Mouse (Mus musculus): Measurements from ENCODE around the gene Inpp5b. TPM values are rescaled to one million over a fixed set of nuclear protein-coding genes. Genes with fewer than 3 reads are reported as not detected.
"Not testable (repeated sequence)": the region's sequence is repeated elsewhere in the genome, so short reads cannot be mapped to it uniquely, and the experiment has no call there.

The Inpp5b gene
- 26.2 and 27.1 TPM in 2 replicates for total RNA-seq (2017)

DNA sequence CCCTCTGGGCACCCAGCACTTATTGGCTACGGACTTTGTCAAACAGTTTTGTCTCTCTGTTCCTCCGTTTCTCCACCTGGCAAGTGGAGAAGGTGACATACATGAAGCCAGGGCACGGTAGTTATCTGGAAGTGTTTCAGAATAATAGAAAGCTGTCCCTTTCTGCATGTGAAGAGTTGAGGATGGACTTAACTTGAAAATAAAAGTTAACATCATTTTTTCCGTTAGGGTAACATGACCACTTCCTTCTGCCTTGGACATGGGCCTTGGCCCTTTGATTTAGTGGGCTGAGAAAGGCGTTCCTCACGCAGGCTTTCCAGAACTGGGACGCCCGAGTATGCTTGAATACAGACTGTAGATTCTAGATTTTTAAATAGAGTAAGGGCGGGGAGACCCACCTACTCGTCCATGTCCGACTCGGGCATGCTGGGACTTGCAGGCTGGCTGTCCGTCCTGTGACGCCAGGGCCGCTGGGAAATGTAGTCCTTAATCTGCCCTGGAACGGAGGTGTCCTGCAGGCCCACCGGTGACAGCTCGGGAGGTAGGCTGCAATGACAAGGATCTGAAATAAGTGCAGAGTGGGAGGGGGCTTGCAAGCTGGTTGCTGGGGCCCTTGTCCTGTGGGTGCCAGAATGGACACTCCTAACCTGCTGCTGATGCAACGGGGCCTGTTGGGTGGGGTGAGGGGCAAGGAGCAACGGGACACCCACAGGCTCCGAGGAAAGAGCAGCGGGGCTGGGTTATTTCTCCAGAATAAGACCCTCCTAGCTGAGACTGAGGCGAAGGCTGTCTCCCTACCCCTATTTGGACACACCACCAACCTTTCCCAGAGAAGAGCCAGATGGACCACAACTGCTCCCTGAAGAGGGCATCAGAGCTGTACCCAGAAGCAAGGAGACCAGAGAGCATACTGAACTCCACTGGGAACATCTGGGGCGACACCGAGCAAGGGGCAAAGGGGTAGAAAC lies at the start of gene Inpp5b:
TSS of gene Inpp5b (plus strand) at position 475 of the 968 bp plus-strand sequence.
- ATAC-seq (ENCODE audit: extremely low read depth, insufficient number of reproducible peaks, low FRiP score, poor library complexity, severe bottlenecking), result peak; percentile 83

DNA sequence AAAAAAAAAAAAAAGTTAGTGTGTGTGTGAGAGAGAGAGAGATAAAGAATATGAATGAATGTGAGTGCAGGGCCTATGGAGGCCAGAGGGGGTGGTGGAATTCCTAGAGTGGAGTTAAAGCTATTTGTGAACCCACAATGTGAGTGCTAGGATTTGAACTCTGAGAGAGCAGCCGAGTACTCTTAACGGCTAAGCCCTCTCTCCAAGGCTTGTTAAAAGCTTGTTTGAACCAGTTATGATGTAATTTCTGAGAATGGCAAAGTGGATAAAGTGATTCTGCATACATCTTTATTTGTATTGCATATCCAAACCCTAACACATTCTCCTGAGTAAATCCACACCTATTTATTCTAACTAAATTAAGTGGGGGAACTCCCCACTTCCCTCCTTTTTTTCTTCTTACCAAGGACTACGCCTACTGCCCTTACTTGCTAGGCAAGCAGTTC lies 49.2 kb upstream of the Inpp5b start:
- no peak for ATAC-seq (ENCODE audit: extremely low read depth, insufficient number of reproducible peaks, low FRiP score, poor library complexity, severe bottlenecking)

DNA sequence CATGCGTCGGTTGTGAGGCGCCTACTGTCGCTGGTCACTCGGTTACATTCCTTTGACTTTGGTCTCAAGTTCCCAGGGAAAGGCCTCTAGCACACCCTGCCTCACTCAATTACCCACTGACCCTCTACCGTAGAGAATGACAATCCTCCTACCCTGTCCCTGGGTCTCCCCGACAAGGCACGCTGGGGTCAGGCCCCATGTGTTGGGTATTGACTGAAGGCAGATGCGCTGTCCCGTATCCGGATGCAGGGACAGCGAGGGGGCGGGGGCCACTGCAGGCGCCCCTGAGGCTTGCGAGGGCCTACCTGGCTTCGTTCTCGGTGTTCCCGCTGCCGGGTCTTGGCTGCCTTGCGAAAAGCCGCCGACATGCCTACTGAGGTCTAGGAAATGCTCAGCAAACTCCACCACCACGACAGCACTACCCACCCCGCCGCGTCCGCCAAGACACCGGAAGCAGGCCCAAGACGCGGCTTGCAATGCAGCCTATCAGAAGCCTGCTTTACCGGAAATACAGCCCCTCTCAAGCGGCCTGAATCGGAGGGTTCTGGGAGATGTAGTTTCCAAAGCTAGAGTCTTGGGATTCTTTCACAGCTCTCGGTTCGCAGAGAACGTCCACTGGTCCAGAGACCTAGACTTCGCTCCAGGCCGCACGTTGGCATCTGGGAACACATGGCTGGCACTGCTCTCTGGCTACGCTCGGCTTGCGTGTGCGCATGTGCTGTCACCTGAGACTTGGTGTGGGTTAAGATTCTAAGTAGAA lies 48.3 kb upstream of the Inpp5b start, which contains the start of gene Utp11:
TSS of gene Utp11 (minus strand) at position 466 of the 760 bp plus-strand sequence.
- peak; percentile 98 for ATAC-seq (ENCODE audit: extremely low read depth, insufficient number of reproducible peaks, low FRiP score, poor library complexity, severe bottlenecking)

DNA sequence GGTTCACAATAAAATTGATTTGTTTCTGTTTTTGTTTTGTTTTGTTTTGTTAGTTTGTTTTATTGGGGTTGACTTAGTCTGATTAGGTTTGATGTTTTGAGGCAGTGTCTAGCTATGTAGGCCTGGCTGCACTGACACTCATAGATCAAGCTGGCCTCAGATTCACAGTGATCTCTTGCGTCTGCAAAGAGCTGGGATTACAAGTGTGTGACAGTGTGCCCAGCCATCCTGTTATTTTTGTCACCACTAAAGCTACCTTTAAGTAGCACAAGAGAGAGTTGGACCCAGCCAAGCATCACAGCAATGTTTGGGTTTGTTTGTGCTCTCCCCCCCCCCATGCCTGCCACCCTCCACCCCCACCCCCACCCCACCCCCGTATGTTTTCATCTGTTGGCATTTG lies 47.1 kb upstream of the Inpp5b start:
- ATAC-seq (ENCODE audit: extremely low read depth, insufficient number of reproducible peaks, low FRiP score, poor library complexity, severe bottlenecking), result no peak

GRCm38 (mm10) chr4:124695786-124696516 lies 45.7 kb upstream of the Inpp5b start:
- ATAC-seq (ENCODE audit: extremely low read depth, insufficient number of reproducible peaks, low FRiP score, poor library complexity, severe bottlenecking), result no peak

DNA sequence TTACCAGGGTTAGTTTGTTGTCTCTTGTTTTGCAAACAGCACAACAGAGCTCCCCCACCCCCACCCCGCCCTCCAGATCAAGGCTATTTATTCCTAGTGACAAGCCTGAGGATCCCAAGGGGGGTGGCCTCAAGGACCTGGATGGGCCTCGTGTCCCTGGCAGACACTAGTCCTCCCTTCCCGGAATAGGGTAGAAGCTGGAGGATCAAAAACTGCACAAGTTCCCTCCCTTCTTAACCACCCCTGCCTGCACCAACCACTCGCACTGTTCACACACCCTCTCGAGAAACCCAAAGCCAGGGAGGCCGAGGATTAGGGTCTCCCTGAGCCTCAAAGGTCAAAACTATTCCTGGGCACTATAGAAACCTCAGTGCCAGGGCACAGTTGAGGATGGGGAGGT lies 41.9 kb upstream of the Inpp5b start:
- ATAC-seq (ENCODE audit: extremely low read depth, insufficient number of reproducible peaks, low FRiP score, poor library complexity, severe bottlenecking), result no peak

- peak; percentile 37 for ATAC-seq (ENCODE audit: extremely low read depth, insufficient number of reproducible peaks, low FRiP score, poor library complexity, severe bottlenecking)
These were observed 41.2 kb upstream of the Inpp5b start, which contains the start of gene Fhl3 for GRCm38 (mm10) chr4:124700248-124700971. TSS of gene Fhl3 (plus strand) at chr4:124700701.

DNA sequence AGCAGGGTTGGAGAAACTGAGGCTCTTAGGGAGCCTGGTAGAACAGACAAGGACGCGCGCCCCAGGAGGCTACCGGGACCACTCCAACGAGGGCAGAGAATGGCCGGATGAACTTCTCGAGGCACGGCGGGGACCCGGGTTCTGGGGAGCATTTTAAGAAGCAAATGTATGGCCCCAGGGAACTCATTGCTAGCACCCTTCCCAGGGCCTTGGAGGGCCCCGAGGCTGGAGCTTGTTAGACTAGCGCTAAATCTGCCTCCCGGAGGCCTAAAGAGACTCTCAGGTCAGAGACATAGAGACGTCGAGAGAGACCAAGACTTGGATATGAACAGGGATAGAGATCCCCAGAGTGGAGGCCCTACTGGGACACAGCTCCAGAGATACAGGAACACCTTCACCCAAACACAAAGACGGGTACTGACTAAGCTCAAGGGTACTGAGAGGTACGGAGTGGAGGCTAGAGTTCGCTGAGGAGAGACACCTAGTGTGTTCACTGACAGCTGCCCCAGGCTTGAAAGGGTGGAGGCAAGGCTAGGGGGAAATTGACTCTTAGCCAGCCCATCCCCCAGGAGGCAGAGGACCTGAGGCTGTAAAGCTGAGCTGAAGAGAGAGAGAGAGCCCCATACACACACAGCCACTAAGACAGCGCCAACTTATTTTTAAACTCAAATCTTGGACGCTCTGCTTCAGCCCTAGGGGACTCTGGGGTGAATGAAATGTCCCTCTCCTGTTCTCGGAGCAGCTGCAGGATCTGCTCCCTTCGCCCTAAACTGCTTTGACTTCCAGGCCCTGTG lies 40.4 kb upstream of the Inpp5b start:
- peak; percentile 11; the same call in 1 of the 2 replicates for ATAC-seq (ENCODE audit: extremely low read depth, insufficient number of reproducible peaks, low FRiP score, poor library complexity, severe bottlenecking)

- ATAC-seq (ENCODE audit: extremely low read depth, insufficient number of reproducible peaks, low FRiP score, poor library complexity, severe bottlenecking), result no peak
These were observed 39.7 kb upstream of the Inpp5b start for GRCm38 (mm10) chr4:124701916-124702315.

- no peak for ATAC-seq (ENCODE audit: extremely low read depth, insufficient number of reproducible peaks, low FRiP score, poor library complexity, severe bottlenecking)
These were observed 38.2 kb upstream of the Inpp5b start for GRCm38 (mm10) chr4:124703406-124703805.

GRCm38 (mm10) chr4:124703881-124704796 lies 37.5 kb upstream of the Inpp5b start:
- peak; percentile 43; the same call in 1 of the 2 replicates for ATAC-seq (ENCODE audit: extremely low read depth, insufficient number of reproducible peaks, low FRiP score, poor library complexity, severe bottlenecking)

DNA sequence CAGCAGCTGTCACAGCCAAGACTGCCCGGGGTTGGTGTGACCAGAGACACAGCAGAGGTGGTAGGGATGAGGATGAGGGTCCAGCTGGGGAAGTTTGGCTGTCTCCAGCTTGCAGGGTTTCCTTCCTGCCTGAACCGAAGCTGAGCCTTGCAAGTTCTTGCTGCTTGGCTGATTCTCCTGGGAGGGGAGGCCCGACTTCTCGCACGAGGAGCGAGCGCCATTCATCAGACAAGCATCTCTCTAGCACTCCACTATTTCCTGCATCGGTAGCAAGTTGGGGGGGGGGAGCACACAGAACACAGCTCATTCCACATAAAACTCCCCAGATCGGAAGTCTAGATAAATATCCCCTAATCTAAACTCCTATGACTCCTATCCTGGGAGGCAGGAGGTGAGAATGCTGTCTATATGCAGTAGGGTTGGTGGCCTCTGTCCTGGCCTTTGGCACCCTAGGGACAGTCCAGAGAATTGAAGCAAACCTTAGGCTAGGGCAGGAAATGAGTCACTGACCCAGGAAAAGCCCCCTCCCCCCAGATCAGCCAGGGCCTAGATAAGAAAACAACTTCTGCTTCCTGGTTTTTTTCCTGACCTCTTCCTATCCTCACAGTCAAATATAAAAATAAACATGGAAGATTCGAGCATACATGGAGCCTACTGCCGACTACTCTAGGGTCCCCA lies 36.7 kb upstream of the Inpp5b start:
- no peak for ATAC-seq (ENCODE audit: extremely low read depth, insufficient number of reproducible peaks, low FRiP score, poor library complexity, severe bottlenecking)

DNA sequence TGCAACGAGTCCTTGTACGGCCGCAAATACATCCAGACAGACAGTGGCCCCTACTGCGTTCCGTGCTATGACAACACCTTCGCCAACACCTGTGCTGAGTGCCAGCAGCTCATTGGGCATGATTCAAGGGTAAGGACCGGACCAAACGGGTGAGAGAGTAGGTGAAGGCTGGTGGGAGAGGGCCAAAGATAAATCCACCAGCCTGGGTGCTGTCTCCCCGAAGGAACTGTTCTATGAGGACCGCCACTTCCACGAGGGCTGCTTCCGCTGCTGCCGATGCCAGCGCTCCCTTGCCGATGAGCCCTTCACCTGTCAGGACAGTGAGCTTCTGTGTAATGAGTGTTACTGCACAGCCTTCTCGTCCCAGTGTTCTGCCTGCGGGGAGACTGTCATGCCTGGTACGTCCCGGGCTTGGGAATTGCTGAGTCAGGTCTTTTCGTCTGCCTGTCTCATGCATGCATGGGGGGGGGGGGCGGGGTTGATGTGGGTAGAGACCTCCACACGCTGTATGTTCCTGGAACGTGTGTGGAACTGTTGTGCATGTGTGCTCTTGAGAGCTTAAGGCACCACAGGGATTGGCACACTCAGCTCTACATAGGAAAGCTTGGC lies 35.9 kb upstream of the Inpp5b start:
- ATAC-seq (ENCODE audit: extremely low read depth, insufficient number of reproducible peaks, low FRiP score, poor library complexity, severe bottlenecking), result no peak

DNA sequence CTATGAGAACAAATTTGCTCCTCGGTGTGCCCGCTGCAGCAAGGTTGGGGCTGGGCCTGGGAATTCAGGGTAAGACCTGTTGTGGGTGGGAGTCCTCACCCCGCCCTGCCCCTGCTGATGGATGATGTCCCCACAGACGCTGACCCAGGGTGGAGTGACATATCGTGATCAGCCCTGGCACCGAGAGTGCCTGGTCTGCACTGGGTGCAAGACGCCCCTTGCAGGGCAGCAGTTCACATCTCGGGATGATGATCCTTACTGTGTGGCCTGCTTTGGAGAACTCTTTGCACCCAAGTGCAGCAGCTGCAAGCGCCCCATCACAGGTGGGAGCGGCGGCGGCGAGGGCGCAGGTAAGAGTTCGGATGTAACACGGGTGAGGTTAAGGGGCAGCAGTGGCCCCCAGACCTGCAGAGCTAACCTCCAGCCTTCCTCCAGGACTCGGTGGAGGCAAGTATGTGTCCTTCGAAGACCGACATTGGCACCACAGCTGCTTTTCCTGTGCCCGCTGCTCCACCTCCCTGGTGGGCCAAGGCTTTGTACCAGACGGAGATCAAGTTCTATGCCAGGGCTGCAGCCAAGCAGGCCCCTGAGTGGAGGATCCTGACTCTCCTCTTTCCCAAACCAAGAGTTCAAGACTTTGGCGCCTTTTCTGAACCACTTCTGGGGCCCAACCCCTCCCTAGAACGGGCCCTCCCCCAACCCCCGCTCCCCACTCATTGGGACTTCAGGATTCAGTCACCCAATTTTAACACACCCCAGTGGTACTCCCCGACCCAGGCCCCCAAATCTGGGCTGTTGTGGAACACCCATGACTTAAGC lies 34.1 kb upstream of the Inpp5b start:
- ATAC-seq (ENCODE audit: extremely low read depth, insufficient number of reproducible peaks, low FRiP score, poor library complexity, severe bottlenecking), result not testable (repeated sequence)

DNA sequence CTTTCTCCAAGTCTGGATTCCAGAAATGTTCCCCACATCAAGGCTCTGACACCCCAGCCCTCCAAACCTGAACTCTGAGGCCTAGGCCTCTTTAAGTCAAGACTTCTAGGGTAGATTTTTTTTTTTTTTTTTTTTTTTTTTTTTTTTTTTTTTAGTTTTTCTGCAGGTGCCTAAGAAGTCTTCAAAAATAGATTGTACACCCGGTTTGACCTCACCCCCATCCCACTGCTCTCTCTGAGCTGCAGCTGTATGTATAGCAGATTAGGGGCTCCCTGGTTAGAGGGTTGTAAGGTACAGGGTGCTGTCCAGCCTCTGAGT lies 33.5 kb upstream of the Inpp5b start:
- ATAC-seq (ENCODE audit: extremely low read depth, insufficient number of reproducible peaks, low FRiP score, poor library complexity, severe bottlenecking), result not testable (repeated sequence)
